Mouse (Mus musculus) hindbrain, embryonic 10.5 days (tissue): ENCODE data around the gene Creb3l2. TPM values are rescaled to one million over a fixed set of nuclear protein-coding genes. Genes with fewer than 3 reads are reported as not detected.

Source experiments
- DNase-seq: peaks from one replicate; pipeline ENCODE4 v3.0.0-alpha.2; 2017; ENCODE audit warnings: low spot score
- H3K27ac ChIP-seq: fragments of 300-500 bp; sonication (generic); 2 replicates; pipeline ENCODE4 v1.5.1; 2016; ENCODE audit warnings: mild to moderate bottlenecking, moderate library complexity
- H3K27me3 ChIP-seq: fragments of 300-500 bp; sonication (generic); 2 replicates; pipeline ENCODE4 v1.6.1; 2016; ENCODE audit warnings: mild to moderate bottlenecking; ENCODE audit not compliant: poor library complexity, insufficient read depth, severe bottlenecking
- H3K36me3 ChIP-seq: fragments of 300-500 bp; sonication (generic); 2 replicates; pipeline ENCODE4 v1.6.1; 2016; ENCODE audit warnings: mild to moderate bottlenecking, moderate library complexity
- H3K4me1 ChIP-seq: fragments of 300-500 bp; sonication (generic); replicated peaks from 2 replicates; pipeline ENCODE4 v1.6.1; 2016; ENCODE audit warnings: mild to moderate bottlenecking
- H3K4me3 ChIP-seq: fragments of 300-500 bp; sonication (generic); 2 replicates; pipeline ENCODE4 v1.5.1; 2016; ENCODE audit warnings: mild to moderate bottlenecking, moderate library complexity
- H3K9me3 ChIP-seq: fragments of 300-500 bp; sonication (generic); 2 replicates; pipeline ENCODE4 v1.6.1; 2016; ENCODE audit warnings: mild to moderate bottlenecking, moderate library complexity
- WGBS: fragments of 180-500 bp; shearing (Covaris S2); methylation state at CpG from one replicate; pipeline ENCODE4 v1.1.7; 2016; 5-methylcytosine and 5-hydroxymethylcytosine counted together
- polyA plus RNA-seq: library from polyadenylated mRNA; unstranded; fragments of >200 nt; fragmentation: Nextera tagmentation; extraction: Ambion mirVana; gene quantifications from 2 replicates; pipeline ENCODE4 v1.2.1, GENCODE M21; 2016

The Creb3l2 gene
- polyA plus RNA-seq, 1 experiment from 2014 or later, result 7.6 TPM

- no peak for DNase-seq
- Histone ChIP-seq H3K4me1 (0 out of 2 replicates have a peak, but pooled peaks cover 3% of the 10 kb centered on the region), H3K4me3 (no peak overlapping the region), H3K27ac (no peak overlapping the region), H3K36me3 (no peaks in the 10 kb centered on the region), H3K9me3 (no peaks in the 10 kb centered on the region), H3K27me3 (no peaks in the 10 kb centered on the region)
- 98% methylated on average over 1 of the region's 1 CpGs for WGBS
These were observed 150.8 kb downstream of the Creb3l2 start for GRCm38 (mm10) chr6:37291171-37291570.

- Histone ChIP-seq H3K4me1 (0 out of 2 replicates have a peak, but pooled peaks cover 3% of the 10 kb centered on the region), H3K36me3 (no peaks in the 10 kb centered on the region), H3K27me3 (no peaks in the 10 kb centered on the region), H3K9me3 (no peaks in the 10 kb centered on the region), H3K4me3 (no peak overlapping the region), H3K27ac (no peak overlapping the region)
- 98% methylated on average over 3 of the region's 3 CpGs for WGBS
- DNase-seq, result no peak
These were observed 151.3 kb downstream of the Creb3l2 start for GRCm38 (mm10) chr6:37290691-37291090.

GRCm38 (mm10) chr6:37286134-37286533, 155.8 kb downstream of the Creb3l2 start:
- DNase-seq, result no peak
- H3K4me3 ChIP-seq, result no peak overlapping the region
- H3K36me3 ChIP-seq, result no peaks in the 10 kb centered on the region
- no peaks in the 10 kb centered on the region for H3K27me3 ChIP-seq
- no peaks in the 10 kb centered on the region for H3K9me3 ChIP-seq
- no peaks in the 10 kb centered on the region for H3K4me1 ChIP-seq
- H3K27ac ChIP-seq, result no peak overlapping the region
- 87% methylated on average over 4 of the region's 4 CpGs for WGBS

GRCm38 (mm10) chr6:37284879-37285278, 157.1 kb downstream of the Creb3l2 start:
- Histone ChIP-seq H3K4me1 (no peaks in the 10 kb centered on the region), H3K36me3 (no peaks in the 10 kb centered on the region), H3K9me3 (no peaks in the 10 kb centered on the region), H3K27me3 (no peaks in the 10 kb centered on the region), H3K4me3 (no peak overlapping the region), H3K27ac (no peak overlapping the region)
- DNase-seq, result no peak
- 92% methylated on average over 9 of the region's 9 CpGs for WGBS

- H3K27ac ChIP-seq, result no peak overlapping the region
- DNase-seq, result no peak
- H3K9me3 ChIP-seq, result no peaks in the 10 kb centered on the region
- no peaks in the 10 kb centered on the region for H3K36me3 ChIP-seq
- H3K4me1 ChIP-seq, result no peaks in the 10 kb centered on the region
- no peaks in the 10 kb centered on the region for H3K27me3 ChIP-seq
- no peak overlapping the region for H3K4me3 ChIP-seq
- WGBS, result 54% methylated on average over 2 of the region's 2 CpGs
These were observed 158.6 kb downstream of the Creb3l2 start for GRCm38 (mm10) chr6:37283336-37283735.

- Histone ChIP-seq H3K4me1 (no peaks in the 10 kb centered on the region), H3K27ac (no peak overlapping the region), H3K4me3 (no peak overlapping the region), H3K36me3 (no peaks in the 10 kb centered on the region), H3K9me3 (no peaks in the 10 kb centered on the region), H3K27me3 (no peaks in the 10 kb centered on the region)
- 91% methylated on average over 1 of the region's 1 CpGs for WGBS
- DNase-seq, result no peak
These were observed 159.3 kb downstream of the Creb3l2 start for GRCm38 (mm10) chr6:37282659-37283058.

Other genes with a start within 250 kb of the Creb3l2 start
- gene Dgki, start 142.0 kb downstream of the Creb3l2 start, polyA plus RNA-seq, result 0.39 and 1.0 TPM in 2 replicates
- not detected in 2 replicates for gene Akr1d1, start 88.0 kb upstream of the Creb3l2 start, polyA plus RNA-seq